25 mouse cellular contexts compared by ENCODE assay signal in genomic region chr5:3554198-3554597, GRCm38 (mm10).
"Had no signal": no experiment of that assay in that cellular context is flagged by ENCODE, and none has a peak within 500 bp of the region (broad histone marks: within the 10 kb centered on the region; RNA-seq: fewer than 3 reads in every experiment).

No protein-coding gene starts in this region.

- H3K9me3 ChIP-seq: heart, embryonic 10.5 days; heart, embryonic 12.5 days; hindbrain, embryonic 10.5 days; hindbrain, embryonic 12.5 days; intestine, embryonic 15.5 days; limb, embryonic 13.5 days; limb, embryonic 15.5 days; liver, embryonic 13.5 days had no signal

- ATAC-seq: hindbrain, embryonic 16.5 days; inflammation-experienced regulatory T-cells, adult 6 months; intestine, embryonic 15.5 days; intestine, postnatal 0 days had no signal

- H3K27ac ChIP-seq: gastrocnemius, adult 2 months; heart, embryonic 10.5 days; hindbrain, embryonic 10.5 days; hindbrain, embryonic 12.5 days; hindbrain, embryonic 14.5 days; intestine, embryonic 15.5 days; layer of hippocampus, adult 2 months; limb, embryonic 13.5 days; limb, embryonic 15.5 days; liver, embryonic 13.5 days had no signal

- H3K4me2 ChIP-seq: heart, embryonic 12.5 days; hindbrain, embryonic 12.5 days; hindbrain, embryonic 14.5 days; intestine, embryonic 15.5 days; limb, embryonic 13.5 days; limb, embryonic 15.5 days; liver, embryonic 13.5 days had no signal

- H3K27me3 ChIP-seq: heart, embryonic 12.5 days; hindbrain, embryonic 12.5 days; intestine, embryonic 15.5 days; limb, embryonic 13.5 days; limb, embryonic 15.5 days; liver, embryonic 13.5 days had no signal

- H3K4me3 ChIP-seq: gastrocnemius, adult 2 months; heart, embryonic 10.5 days; heart, embryonic 12.5 days; hindbrain, embryonic 10.5 days; hindbrain, embryonic 12.5 days; intestine, embryonic 15.5 days; layer of hippocampus, adult 2 months; limb, embryonic 13.5 days; limb, embryonic 15.5 days; liver, embryonic 13.5 days had no signal

- DNase-seq: gastrocnemius, adult 2 months; gastrocnemius, postnatal 10 days; gastrocnemius, postnatal 25 days; heart, adult 18-20 months; heart, postnatal 10 days; heart, postnatal 4 days; kidney, adult 18-20 months; kidney, adult 8-10 months; kidney, postnatal 14 days; kidney, postnatal 4 days; layer of hippocampus, postnatal 36 days; left cerebral cortex, postnatal 4 days; liver, embryonic 13.5 days had no signal

- H3K4me1 ChIP-seq: heart, embryonic 10.5 days; heart, embryonic 12.5 days; hindbrain, embryonic 10.5 days; hindbrain, embryonic 12.5 days; intestine, embryonic 15.5 days; limb, embryonic 13.5 days; limb, embryonic 15.5 days; liver, embryonic 13.5 days had no signal

- H3K9ac ChIP-seq: heart, embryonic 12.5 days; hindbrain, embryonic 12.5 days; hindbrain, embryonic 14.5 days; intestine, embryonic 15.5 days; limb, embryonic 13.5 days; limb, embryonic 15.5 days; liver, embryonic 13.5 days had no signal
